Mouse (Mus musculus) ES-Bruce4 (cell line): ENCODE data around the gene Pex16. TPM values are rescaled to one million over a fixed set of nuclear protein-coding genes. Genes with fewer than 3 reads are reported as not detected.
A peak's percentile ranks its signal among the peaks of the same experiment; 100 is the strongest.

Experiments
- H3K27ac ChIP-seq: 2 replicates; pipeline ENCODE4 v1.5.1; 2012; ENCODE audit warnings: low read length, inconsistent platforms; ENCODE audit not compliant: insufficient read depth
- H3K27me3 ChIP-seq: 2 replicates; pipeline ENCODE4 v1.6.1; 2012; ENCODE audit warnings: mild to moderate bottlenecking, low read length, inconsistent platforms; ENCODE audit not compliant: control insufficient read depth, poor library complexity, insufficient read depth, severe bottlenecking
- H3K36me3 ChIP-seq: 2 replicates; pipeline ENCODE4 v1.6.1; 2012; ENCODE audit warnings: inconsistent platforms, mild to moderate bottlenecking, low read length, moderate library complexity; ENCODE audit not compliant: control insufficient read depth, poor library complexity, insufficient read depth, severe bottlenecking
- H3K4me1 ChIP-seq: one replicate; pipeline ENCODE4 v1.8.1; 2011; ENCODE audit warnings: low read length; ENCODE audit not compliant: control insufficient read depth, insufficient read depth
- H3K4me3 ChIP-seq: 2 replicates; pipeline ENCODE4 v1.5.1; 2011; ENCODE audit warnings: low read depth, mild to moderate bottlenecking, low read length
- H3K9ac ChIP-seq: 2 replicates; pipeline ENCODE4 v1.6.1; 2012; ENCODE audit warnings: low read depth, mild to moderate bottlenecking, inconsistent platforms; ENCODE audit not compliant: poor library complexity, severe bottlenecking
- H3K9me3 ChIP-seq: replicated peaks from 2 replicates; pipeline ENCODE4 v1.6.1; 2012; ENCODE audit warnings: mild to moderate bottlenecking, low read length, inconsistent platforms; ENCODE audit not compliant: control insufficient read depth, poor library complexity, insufficient read depth, severe bottlenecking
- CTCF ChIP-seq: IDR thresholded peaks from one replicate; pipeline ENCODE4 v1.8.1; 2011; ENCODE audit warnings: low read depth, low read length
- EP300 ChIP-seq: IDR thresholded peaks from 2 replicates; pipeline ENCODE4 v1.6.1; 2011; ENCODE audit warnings: low read depth, low read length; ENCODE audit not compliant: insufficient read depth
- POLR2A ChIP-seq: IDR thresholded peaks from one replicate; pipeline ENCODE4 v1.8.1; 2011; ENCODE audit warnings: low read length; ENCODE audit not compliant: insufficient read depth
- polyA plus RNA-seq: library from polyadenylated mRNA; stranded (reverse); fragments of >200 nt; gene quantifications from 2 replicates; pipeline ENCODE4 v1.2.4, GENCODE M21; 2011; ENCODE audit warnings: low read depth; ENCODE audit not compliant: missing spikeins, insufficient read depth, insufficient read length

Gene Pex16
- polyA plus RNA-seq, 1 experiment, result 7.9 TPM

GRCm38 (mm10) chr2:92388081-92388517 is 13.6 kb downstream of the Pex16 start:
- H3K36me3 ChIP-seq, result no peaks in the 10 kb centered on the region
- H3K4me3 ChIP-seq, result no peak overlapping the region
- H3K27me3 ChIP-seq, result no peaks in the 10 kb centered on the region
- H3K4me1 ChIP-seq, result no peaks in the 10 kb centered on the region
- no peak overlapping the region for H3K9ac ChIP-seq
- H3K9me3 ChIP-seq, result no peaks in the 10 kb centered on the region
- H3K27ac ChIP-seq, result no peak overlapping the region
- TF ChIP-seq POLR2A, result no peak
- no peak for TF ChIP-seq EP300
- no peak for TF ChIP-seq CTCF

- no peaks in the 10 kb centered on the region for H3K4me1 ChIP-seq
- no peaks in the 10 kb centered on the region for H3K36me3 ChIP-seq
- no peaks in the 10 kb centered on the region for H3K9me3 ChIP-seq
- no peaks in the 10 kb centered on the region for H3K27me3 ChIP-seq
- TF ChIP-seq EP300 (no peak), CTCF (no peak), POLR2A (no peak)
- peak overlapping the region; percentile 64 for H3K4me3 ChIP-seq
- H3K9ac ChIP-seq, result peak overlapping the region; percentile 27; the same call in 1 of the 2 replicates
- no peak overlapping the region for H3K27ac ChIP-seq
These were observed 14.6 kb downstream of the Pex16 start for GRCm38 (mm10) chr2:92388891-92389641.

- H3K36me3 ChIP-seq, result no peaks in the 10 kb centered on the region
- H3K27me3 ChIP-seq, result no peaks in the 10 kb centered on the region
- no peak for TF ChIP-seq POLR2A
- no peak for TF ChIP-seq EP300
- no peak for TF ChIP-seq CTCF
- H3K9ac ChIP-seq, result no peak overlapping the region
- no peak overlapping the region for H3K27ac ChIP-seq
- no peaks in the 10 kb centered on the region for H3K4me1 ChIP-seq
- H3K4me3 ChIP-seq, result peak overlapping the region; percentile 44
- H3K9me3 ChIP-seq, result no peaks in the 10 kb centered on the region
These were observed 15.2 kb downstream of the Pex16 start for GRCm38 (mm10) chr2:92389645-92390044.

- Histone ChIP-seq H3K9ac (no peak overlapping the region), H3K9me3 (no peaks in the 10 kb centered on the region), H3K4me3 (no peak overlapping the region), H3K27ac (no peak overlapping the region), H3K4me1 (no peaks in the 10 kb centered on the region), H3K27me3 (no peaks in the 10 kb centered on the region), H3K36me3 (no peaks in the 10 kb centered on the region)
- TF ChIP-seq CTCF (no peak), POLR2A (no peak), EP300 (no peak)
These were observed 15.9 kb downstream of the Pex16 start for GRCm38 (mm10) chr2:92390206-92390930.

- Histone ChIP-seq H3K27ac (no peak overlapping the region), H3K36me3 (no peaks in the 10 kb centered on the region), H3K9ac (no peak overlapping the region), H3K9me3 (no peaks in the 10 kb centered on the region), H3K27me3 (no peaks in the 10 kb centered on the region), H3K4me3 (no peak overlapping the region), H3K4me1 (no peaks in the 10 kb centered on the region)
- TF ChIP-seq EP300 (no peak), CTCF (no peak), POLR2A (no peak)
These were observed 16.6 kb downstream of the Pex16 start for GRCm38 (mm10) chr2:92391116-92391515.
